Mouse (Mus musculus) layer of hippocampus, adult 6 months (tissue): ENCODE measurements around the gene Hist1h4d. TPM values are rescaled to one million over a fixed set of nuclear protein-coding genes. Genes with fewer than 3 reads are reported as not detected.

ENCODE experiments used
- microRNA-seq: library from miRNA; unstranded; fragments of <30 nt; microRNA quantifications from one replicate; pipeline ENCODE4 v1.2.0, GENCODE M21; 2020
- polyA plus RNA-seq: library from polyadenylated mRNA; unstranded; fragments of <200 nt; fragmentation: Nextera tagmentation; gene quantifications from 2 replicates; pipeline ENCODE4 v1.2.3, GENCODE M21; 2021

Hist1h4d gene
- polyA plus RNA-seq, 1 experiment from 2014 or later: 14.9 TPM

Small RNAs within 50 kb of the gene (microRNA-seq; reads per million reads assigned to microRNA genes)
- not detected for gene Gm44297
- gene Gm44359: not detected
- gene Gm44394: not detected

Other genes with a start within 250 kb of the Hist1h4d start
- gene Zfp322a, start 212.4 kb upstream of the Hist1h4d start, polyA plus RNA-seq: 11.8 and 14.7 TPM in 2 replicates
- gene Abt1, start 157.7 kb upstream of the Hist1h4d start, polyA plus RNA-seq: 7.2 and 7.9 TPM in 2 replicates
- not detected in 2 replicates for gene Btn1a1, start 115.7 kb upstream of the Hist1h4d start, polyA plus RNA-seq
- gene Btn2a2, start 92.7 kb upstream of the Hist1h4d start, polyA plus RNA-seq: 0.26 and 0.46 TPM in 2 replicates
- gene Hist1h4h, start 50.5 kb upstream of the Hist1h4d start, polyA plus RNA-seq: 62.0 and 135 TPM in 2 replicates
- gene Hist1h2af, start 47.7 kb upstream of the Hist1h4d start, polyA plus RNA-seq: not detected in 2 replicates
- gene Hist1h3g, start 46.2 kb upstream of the Hist1h4d start, polyA plus RNA-seq: 1.3 TPM in 1 of 2 replicates, not detected in the other
- gene Hist1h2bh, start 38.2 kb upstream of the Hist1h4d start, polyA plus RNA-seq: 0.20 and 0.25 TPM in 2 replicates
- gene Hist1h3f, start 37.5 kb upstream of the Hist1h4d start, polyA plus RNA-seq: 0.14 TPM in 1 of 2 replicates, not detected in the other
- not detected in 2 replicates for gene Hist1h4f, start 29.9 kb upstream of the Hist1h4d start, polyA plus RNA-seq
- 0.03 and 0.10 TPM in 2 replicates for gene Hist1h1d, start 28.3 kb upstream of the Hist1h4d start, polyA plus RNA-seq
- 1.1 and 1.8 TPM in 2 replicates for gene Hist1h3e, start 19.2 kb upstream of the Hist1h4d start, polyA plus RNA-seq
- gene Hist1h2ae, start 10.4 kb upstream of the Hist1h4d start, polyA plus RNA-seq: 8.0 and 8.1 TPM in 2 replicates
- gene Hist1h2bg, start 10.2 kb upstream of the Hist1h4d start, polyA plus RNA-seq: 3.4 and 4.7 TPM in 2 replicates
- 1.1 TPM in 1 of 2 replicates, not detected in the other for gene Hist1h2bf, start 7.4 kb upstream of the Hist1h4d start, polyA plus RNA-seq
- not detected in 2 replicates for gene Hist1h2ad, start 7.2 kb upstream of the Hist1h4d start, polyA plus RNA-seq
- 0.60 and 0.88 TPM in 2 replicates for gene Hist1h3d, start 5.8 kb upstream of the Hist1h4d start, polyA plus RNA-seq
- gene Hist1h2be, start 39.5 kb downstream of the Hist1h4d start, polyA plus RNA-seq: 4.3 and 6.3 TPM in 2 replicates
- 9.9 and 12.4 TPM in 2 replicates for gene Hist1h1e, start 41.0 kb downstream of the Hist1h4d start, polyA plus RNA-seq
- gene Hist1h2ac, start 102.3 kb downstream of the Hist1h4d start, polyA plus RNA-seq: 2.2 and 4.2 TPM in 2 replicates
- 125 and 195 TPM in 2 replicates for gene Hist1h2bc, start 102.6 kb downstream of the Hist1h4d start, polyA plus RNA-seq
- gene Hist1h1t, start 114.2 kb downstream of the Hist1h4d start, polyA plus RNA-seq: not detected in 2 replicates
- gene Hist1h4c, start 116.9 kb downstream of the Hist1h4d start, polyA plus RNA-seq: 3.0 and 6.5 TPM in 2 replicates
- gene Hfe, start 129.3 kb downstream of the Hist1h4d start, polyA plus RNA-seq: 6.8 and 7.3 TPM in 2 replicates
- 8.2 and 11.8 TPM in 2 replicates for gene Hist1h1c, start 157.2 kb downstream of the Hist1h4d start, polyA plus RNA-seq
- 0.43 and 0.45 TPM in 2 replicates for gene Hist1h3c, start 164.0 kb downstream of the Hist1h4d start, polyA plus RNA-seq
- 0.92 TPM in 1 of 2 replicates, not detected in the other for gene Hist1h2bb, start 165.1 kb downstream of the Hist1h4d start, polyA plus RNA-seq
- 3.4 and 5.1 TPM in 2 replicates for gene Hist1h2ab, start 169.5 kb downstream of the Hist1h4d start, polyA plus RNA-seq
- gene Hist1h3b, start 170.7 kb downstream of the Hist1h4d start, polyA plus RNA-seq: 0.31 TPM in 1 of 2 replicates, not detected in the other
- gene Hist1h4b, start 175.4 kb downstream of the Hist1h4d start, polyA plus RNA-seq: not detected in 2 replicates
- 0.34 TPM in 1 of 2 replicates, not detected in the other for gene Hist1h4a, start 179.6 kb downstream of the Hist1h4d start, polyA plus RNA-seq
- gene Hist1h3a, start 180.8 kb downstream of the Hist1h4d start, polyA plus RNA-seq: not detected in 2 replicates
- 0.20 TPM in 1 of 2 replicates, not detected in the other for gene Hist1h1a, start 182.1 kb downstream of the Hist1h4d start, polyA plus RNA-seq
- gene Trim38, start 188.3 kb downstream of the Hist1h4d start, polyA plus RNA-seq: not detected in 2 replicates
- gene Slc17a2, start 225.4 kb downstream of the Hist1h4d start, polyA plus RNA-seq: not detected in 2 replicates